Mouse (Mus musculus) bone marrow macrophage, adult 2 months (primary cell): ENCODE measurements around the gene Acvrl1.

Source experiments
- CTCF ChIP-seq: IDR thresholded peaks from 2 replicates; pipeline ENCODE4 v1.5.1; 2012; ENCODE audit warnings: low read depth, mild to moderate bottlenecking, low read length, moderate library complexity
- POLR2A ChIP-seq: IDR thresholded peaks from 2 replicates; pipeline ENCODE4 v1.6.1; 2012; ENCODE audit warnings: mild to moderate bottlenecking, low read depth, low read length, borderline replicate concordance

- TF ChIP-seq CTCF (no peak), POLR2A (no peak)
Observed at GRCm38 (mm10) chr15:101170413-101170980, 42.2 kb downstream of the Acvrl1 start.
